Mouse (Mus musculus): ENCODE results near the gene Scaf8. TPM values are rescaled to one million over a fixed set of nuclear protein-coding genes. Genes with fewer than 3 reads are reported as not detected.
"Not testable (repeated sequence)": the region's sequence is repeated elsewhere in the genome, so short reads cannot be mapped to it uniquely, and the experiment has no call there.

Scaf8 gene
- polyA plus RNA-seq, 1 experiment = 52.7 TPM

DNA sequence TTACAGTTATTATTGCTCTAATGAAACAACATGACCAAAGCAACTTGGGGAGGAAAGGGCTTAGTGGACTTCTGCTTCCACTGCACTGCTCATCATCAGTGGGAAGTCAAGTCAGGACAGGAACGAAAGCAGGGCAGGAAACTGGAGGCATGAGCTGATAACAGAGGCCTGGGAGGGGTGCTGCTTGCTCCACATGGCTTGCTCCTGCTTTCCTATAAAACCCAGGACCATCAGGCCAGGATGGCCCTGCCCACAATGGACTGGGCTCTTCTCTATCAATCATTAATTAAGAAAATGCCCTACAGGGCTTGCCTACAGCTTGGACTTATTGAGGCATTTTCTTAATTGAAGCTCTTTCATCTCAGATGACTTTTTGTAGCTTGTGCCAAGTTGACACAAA, 34.8 kb downstream of the Scaf8 start:
- no peak for DNase-seq
- no peak overlapping the region for H3K27ac ChIP-seq (ENCODE audit: control insufficient read depth, insufficient read depth, low read length)
- TF ChIP-seq CTCF (IDR thresholded peaks at IDR 0.05; ENCODE audit: borderline replicate concordance, control insufficient read depth, extremely low read depth, insufficient read depth, low read length, poor library complexity) (no peak), POLR2A (IDR thresholded peaks at IDR 0.05; ENCODE audit: control insufficient read depth, extremely low read depth, insufficient read depth, low read length, poor library complexity) (no peak)
- WGBS = 93% methylated on average over 1 of the region's 1 CpGs
- no peaks in the 10 kb centered on the region for H3K4me1 ChIP-seq (replicated peaks; ENCODE audit: control insufficient read depth, insufficient read depth, low read length)
- H3K27me3 ChIP-seq (ENCODE audit: control insufficient read depth, insufficient read depth, low read length) = no peaks in the 10 kb centered on the region
- H3K4me3 ChIP-seq (ENCODE audit: control insufficient read depth, insufficient read depth, low read length) = no peak overlapping the region
- peaks cover 21% of the 10 kb centered on the region for H3K36me3 ChIP-seq (ENCODE audit: control insufficient read depth, insufficient read depth, low read length)

DNA sequence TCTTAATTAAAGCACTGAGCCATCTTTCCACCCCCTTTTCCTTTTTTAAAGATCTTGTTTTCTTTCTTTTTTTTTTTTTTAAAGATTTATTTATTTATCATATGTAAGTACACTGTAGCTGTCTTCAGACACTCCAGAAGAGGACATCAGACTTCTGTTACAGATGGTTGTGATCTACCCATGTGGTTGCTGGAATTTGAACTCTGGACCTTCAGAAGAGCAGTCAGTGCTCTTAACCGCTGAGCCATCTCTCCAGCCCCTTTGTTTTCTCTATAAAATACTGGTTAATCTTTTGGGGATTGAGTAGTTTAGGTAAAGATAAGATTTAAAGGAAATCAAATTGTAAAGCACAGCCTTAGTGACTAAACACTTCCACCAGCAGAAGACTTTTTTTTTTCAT, 35.9 kb downstream of the Scaf8 start:
- not testable (repeated sequence) for H3K4me1 ChIP-seq (replicated peaks; ENCODE audit: control insufficient read depth, insufficient read depth, low read length); H3K27me3 ChIP-seq (ENCODE audit: control insufficient read depth, insufficient read depth, low read length); H3K27ac ChIP-seq (ENCODE audit: control insufficient read depth, insufficient read depth, low read length); H3K4me3 ChIP-seq (ENCODE audit: control insufficient read depth, insufficient read depth, low read length); DNase-seq
- peaks cover 19% of the 10 kb centered on the region for H3K36me3 ChIP-seq (ENCODE audit: control insufficient read depth, insufficient read depth, low read length)
- WGBS = 98% methylated on average over 1 of the region's 1 CpGs

DNA sequence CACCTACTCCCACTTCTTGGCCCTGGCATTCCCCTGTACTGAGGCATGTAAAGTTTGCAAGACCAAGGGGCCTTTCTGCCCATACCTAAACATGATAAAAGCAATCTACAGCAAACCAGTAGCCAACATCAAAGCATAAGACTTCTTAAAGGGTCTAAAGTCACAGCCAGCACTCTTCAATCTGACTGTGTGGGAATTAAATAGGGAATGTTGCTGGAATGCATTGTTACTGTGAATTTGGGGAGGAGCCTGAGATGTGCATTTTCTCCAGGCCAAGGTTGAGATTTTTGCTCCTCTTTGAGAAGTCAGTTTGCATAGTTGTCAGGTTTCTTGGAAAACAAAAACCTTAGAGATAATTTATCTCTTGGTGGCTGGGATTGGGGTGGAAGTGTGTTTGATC, 36.4 kb downstream of the Scaf8 start:
- no peak overlapping the region for H3K27ac ChIP-seq (ENCODE audit: control insufficient read depth, insufficient read depth, low read length)
- peaks cover 19% of the 10 kb centered on the region for H3K36me3 ChIP-seq (ENCODE audit: control insufficient read depth, insufficient read depth, low read length)
- peaks cover 6% of the 10 kb centered on the region for H3K4me1 ChIP-seq (replicated peaks; ENCODE audit: control insufficient read depth, insufficient read depth, low read length)
- no peak for DNase-seq
- no peak for TF ChIP-seq POLR2A (IDR thresholded peaks at IDR 0.05; ENCODE audit: control insufficient read depth, extremely low read depth, insufficient read depth, low read length, poor library complexity)
- no peak for TF ChIP-seq CTCF (IDR thresholded peaks at IDR 0.05; ENCODE audit: borderline replicate concordance, control insufficient read depth, extremely low read depth, insufficient read depth, low read length, poor library complexity)
- no peak overlapping the region for H3K4me3 ChIP-seq (ENCODE audit: control insufficient read depth, insufficient read depth, low read length)
- H3K27me3 ChIP-seq (ENCODE audit: control insufficient read depth, insufficient read depth, low read length) = no peaks in the 10 kb centered on the region

DNA sequence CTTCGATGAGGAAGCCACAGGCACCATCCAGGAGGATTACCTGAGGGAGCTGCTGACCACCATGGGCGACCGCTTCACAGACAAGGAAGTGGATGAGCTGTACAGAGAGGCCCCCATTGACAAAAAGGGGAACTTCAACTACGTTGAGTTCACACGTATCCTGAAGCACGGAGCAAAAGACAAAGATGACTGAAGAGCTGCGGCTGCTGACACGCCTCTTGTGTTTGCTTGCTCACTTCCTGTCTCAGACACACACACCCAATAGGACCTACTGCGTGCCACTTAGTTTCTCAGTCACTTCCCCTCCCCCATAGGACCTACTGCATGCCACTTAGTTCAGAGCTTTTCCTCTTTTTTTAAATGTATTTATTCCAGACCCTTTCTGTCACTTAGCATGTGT, 41.4 kb downstream of the Scaf8 start:
- WGBS = 23% methylated on average over 9 of the region's 9 CpGs
- not testable (repeated sequence) for H3K4me3 ChIP-seq (ENCODE audit: control insufficient read depth, insufficient read depth, low read length); H3K4me1 ChIP-seq (replicated peaks; ENCODE audit: control insufficient read depth, insufficient read depth, low read length); H3K27me3 ChIP-seq (ENCODE audit: control insufficient read depth, insufficient read depth, low read length)
- Histone ChIP-seq H3K36me3 (ENCODE audit: control insufficient read depth, insufficient read depth, low read length) (peaks cover 22% of the 10 kb centered on the region), H3K27ac (ENCODE audit: control insufficient read depth, insufficient read depth, low read length) (0 out of 2 replicates have a peak overlapping the region, but pooled peaks have one; percentile 29)
- DNase-seq = peak; percentile 10

DNA sequence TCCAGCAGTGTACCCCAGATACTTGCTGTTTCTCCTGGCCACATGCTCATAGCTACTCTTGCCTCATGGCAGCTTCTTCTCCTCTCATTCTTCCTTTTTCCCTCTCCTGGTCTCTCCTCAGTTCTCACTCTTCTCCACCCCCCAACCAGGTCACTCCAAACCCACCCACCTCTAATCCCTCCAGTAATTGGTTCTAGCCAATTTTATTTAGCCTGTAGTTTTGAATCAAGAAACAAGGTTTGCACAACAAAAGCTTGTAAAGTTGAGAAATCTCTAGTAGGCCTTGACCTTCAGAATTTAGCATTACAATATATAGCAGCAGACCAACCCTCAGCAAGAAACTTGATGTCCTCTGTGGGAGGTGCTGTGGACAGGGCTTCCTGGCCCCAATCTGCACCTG, 42.2 kb downstream of the Scaf8 start:
- H3K27me3 ChIP-seq (ENCODE audit: control insufficient read depth, insufficient read depth, low read length) = no peaks in the 10 kb centered on the region
- DNase-seq = no peak
- H3K4me1 ChIP-seq (replicated peaks; ENCODE audit: control insufficient read depth, insufficient read depth, low read length) = peaks cover 7% of the 10 kb centered on the region
- no peak overlapping the region for H3K27ac ChIP-seq (ENCODE audit: control insufficient read depth, insufficient read depth, low read length)
- H3K36me3 ChIP-seq (ENCODE audit: control insufficient read depth, insufficient read depth, low read length) = peaks cover 22% of the 10 kb centered on the region
- H3K4me3 ChIP-seq (ENCODE audit: control insufficient read depth, insufficient read depth, low read length) = no peak overlapping the region
- TF ChIP-seq POLR2A (IDR thresholded peaks at IDR 0.05; ENCODE audit: control insufficient read depth, extremely low read depth, insufficient read depth, low read length, poor library complexity) (no peak), CTCF (IDR thresholded peaks at IDR 0.05; ENCODE audit: borderline replicate concordance, control insufficient read depth, extremely low read depth, insufficient read depth, low read length, poor library complexity) (no peak)

DNA sequence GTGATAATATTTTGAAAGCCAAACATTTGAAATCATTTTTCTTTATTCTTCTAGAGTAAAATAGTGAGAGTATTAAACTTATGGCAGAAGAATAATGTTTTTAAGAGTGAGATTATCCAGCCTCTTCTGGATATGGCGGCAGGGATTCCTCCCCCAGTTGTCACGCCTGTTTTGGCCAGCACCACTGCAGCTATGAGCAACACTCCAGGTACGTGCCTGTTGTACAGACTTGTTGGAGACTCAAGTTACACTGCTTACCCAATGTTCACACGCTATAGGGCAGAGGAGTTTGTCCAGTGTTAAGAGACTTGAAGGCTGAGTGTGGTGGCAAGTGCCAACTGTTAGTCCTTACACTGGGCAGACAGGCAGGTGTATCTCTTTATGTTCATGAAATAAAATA, 48.1 kb downstream of the Scaf8 start:
- 96% methylated on average over 4 of the region's 4 CpGs for WGBS
- no peak for TF ChIP-seq POLR2A (IDR thresholded peaks at IDR 0.05; ENCODE audit: control insufficient read depth, extremely low read depth, insufficient read depth, low read length, poor library complexity)
- no peak for TF ChIP-seq CTCF (IDR thresholded peaks at IDR 0.05; ENCODE audit: borderline replicate concordance, control insufficient read depth, extremely low read depth, insufficient read depth, low read length, poor library complexity)
- Histone ChIP-seq H3K4me3 (ENCODE audit: control insufficient read depth, insufficient read depth, low read length) (no peak overlapping the region), H3K36me3 (ENCODE audit: control insufficient read depth, insufficient read depth, low read length) (peaks cover 29% of the 10 kb centered on the region), H3K27me3 (ENCODE audit: control insufficient read depth, insufficient read depth, low read length) (no peaks in the 10 kb centered on the region), H3K4me1 (replicated peaks; ENCODE audit: control insufficient read depth, insufficient read depth, low read length) (no peaks in the 10 kb centered on the region), H3K27ac (ENCODE audit: control insufficient read depth, insufficient read depth, low read length) (no peak overlapping the region)
- no peak for DNase-seq

DNA sequence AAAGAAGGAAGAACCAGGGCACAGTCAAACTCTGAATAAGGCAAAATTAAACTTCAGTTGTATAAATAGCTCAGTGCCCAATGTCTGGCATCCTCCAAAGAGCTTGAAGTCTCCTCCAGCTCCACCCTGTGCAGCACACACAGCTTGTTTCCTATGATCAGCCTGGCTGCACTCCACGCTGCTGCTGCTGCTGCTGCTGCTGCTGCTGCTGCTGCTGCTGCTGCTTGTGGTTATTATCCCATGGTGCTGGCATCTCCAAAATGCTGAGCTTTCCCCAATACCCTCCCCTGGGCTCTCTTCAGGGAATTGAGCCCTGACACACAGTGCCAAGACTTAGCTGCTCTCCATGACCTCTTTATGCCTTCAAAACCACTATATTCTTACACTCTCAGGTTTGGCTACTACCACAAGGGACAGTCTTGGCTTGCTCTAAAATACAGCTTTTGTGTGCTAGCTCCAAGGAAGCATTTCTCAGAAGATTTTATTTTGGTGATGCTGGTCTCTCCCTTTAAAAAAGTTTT, 65.7 kb downstream of the Scaf8 start:
- not testable (repeated sequence) for H3K4me3 ChIP-seq (ENCODE audit: control insufficient read depth, insufficient read depth, low read length); H3K27ac ChIP-seq (ENCODE audit: control insufficient read depth, insufficient read depth, low read length); H3K4me1 ChIP-seq (replicated peaks; ENCODE audit: control insufficient read depth, insufficient read depth, low read length); H3K27me3 ChIP-seq (ENCODE audit: control insufficient read depth, insufficient read depth, low read length); DNase-seq
- peaks cover 37% of the 10 kb centered on the region for H3K36me3 ChIP-seq (ENCODE audit: control insufficient read depth, insufficient read depth, low read length)
- 96% methylated on average over 1 of the region's 1 CpGs for WGBS

DNA sequence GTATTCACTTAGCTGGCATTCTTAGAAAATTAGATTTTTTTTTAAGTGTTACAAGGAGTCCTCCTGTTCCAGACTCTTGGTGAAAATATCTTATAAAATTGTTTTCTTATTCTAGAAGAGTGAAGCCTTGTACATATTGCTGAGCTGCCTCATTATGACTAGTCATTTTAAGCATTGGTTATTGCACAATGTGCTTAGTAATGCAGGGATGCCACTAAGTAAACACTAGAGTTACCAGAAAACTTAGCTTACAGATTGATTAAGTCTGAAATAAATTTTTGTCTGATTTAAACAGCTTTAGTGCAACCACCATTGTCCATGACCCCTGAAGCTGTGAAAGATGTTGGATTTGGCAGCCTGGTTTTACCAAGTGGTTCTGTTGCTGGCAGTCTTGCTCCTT, 80.7 kb downstream of the Scaf8 start:
- H3K4me3 ChIP-seq (ENCODE audit: control insufficient read depth, insufficient read depth, low read length); H3K27ac ChIP-seq (ENCODE audit: control insufficient read depth, insufficient read depth, low read length); H3K27me3 ChIP-seq (ENCODE audit: control insufficient read depth, insufficient read depth, low read length); H3K4me1 ChIP-seq (replicated peaks; ENCODE audit: control insufficient read depth, insufficient read depth, low read length); DNase-seq: not testable (repeated sequence)
- H3K36me3 ChIP-seq (ENCODE audit: control insufficient read depth, insufficient read depth, low read length) = peaks cover 73% of the 10 kb centered on the region
